Mouse (Mus musculus) spleen, adult 18-20 months (tissue): Measurements from ENCODE around the gene Hydin.
A peak's percentile ranks its signal among the peaks of the same experiment; 100 is the strongest.
"Not testable (repeated sequence)": the region's sequence is repeated elsewhere in the genome, so short reads cannot be mapped to it uniquely, and the experiment has no call there.

Experiments
- DNase-seq, 2 experiments: peaks; one replicate each; pipeline ENCODE4 v3.0.0; 2022; ENCODE audit warnings: mixed read lengths in 2 of 2

Gene Hydin

DNA sequence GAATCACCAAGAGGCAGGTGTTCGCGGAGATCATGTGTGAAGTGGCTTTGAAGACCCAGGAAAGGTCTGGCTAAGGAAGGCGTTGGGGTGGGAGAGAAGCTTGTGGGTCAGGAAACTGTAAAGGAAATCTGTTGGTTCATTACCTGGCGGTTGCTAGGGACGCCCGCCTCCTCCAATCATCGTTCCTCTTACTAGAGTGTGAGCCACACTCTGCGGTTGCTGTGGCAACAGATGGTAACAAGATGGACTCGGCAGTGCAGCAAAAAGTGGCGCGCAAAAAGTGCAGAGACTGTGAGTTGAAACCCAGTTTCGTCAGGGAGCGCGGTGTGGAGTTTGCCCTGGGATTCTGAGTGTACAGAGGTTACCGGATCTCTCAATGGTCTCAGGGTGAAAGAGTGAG lies at the start of gene Hydin:
Gene Hydin, plus strand, starts transcription at position 237 of the 400 bp plus-strand sequence.
- peak in 1 of 2 experiments; percentile 1 for DNase-seq

- no peak for DNase-seq
Measured at GRCm38 (mm10) chr8:110217198-110217597, 49.6 kb upstream of the Hydin start.

DNA sequence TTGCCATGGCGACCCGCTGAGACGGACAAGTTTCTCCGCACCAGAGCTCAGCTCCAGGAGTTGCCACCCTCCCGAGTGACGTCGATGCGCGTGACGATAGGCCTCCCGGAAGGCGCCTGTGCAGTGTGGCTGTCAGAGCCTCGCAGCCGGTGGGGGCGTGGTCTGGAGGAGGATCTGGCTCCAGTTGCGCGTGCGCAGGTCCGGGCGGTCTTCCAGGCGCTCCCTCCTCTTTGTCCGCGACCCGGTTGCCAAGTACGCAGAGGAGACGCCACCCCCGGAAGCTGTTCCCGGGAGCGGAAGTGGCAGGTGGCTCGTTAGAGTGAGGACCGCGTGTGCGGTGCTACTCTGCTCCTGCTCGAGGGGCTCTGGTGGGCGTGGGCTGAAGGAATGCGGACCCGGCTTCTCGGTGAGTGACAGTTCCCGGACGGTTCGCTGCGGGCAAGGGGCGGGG lies 49.1 kb upstream of the Hydin start:
- peak; percentile 98 for DNase-seq

GRCm38 (mm10) chr8:110218511-110218910 lies 48.3 kb upstream of the Hydin start:
- no peak for DNase-seq

DNA sequence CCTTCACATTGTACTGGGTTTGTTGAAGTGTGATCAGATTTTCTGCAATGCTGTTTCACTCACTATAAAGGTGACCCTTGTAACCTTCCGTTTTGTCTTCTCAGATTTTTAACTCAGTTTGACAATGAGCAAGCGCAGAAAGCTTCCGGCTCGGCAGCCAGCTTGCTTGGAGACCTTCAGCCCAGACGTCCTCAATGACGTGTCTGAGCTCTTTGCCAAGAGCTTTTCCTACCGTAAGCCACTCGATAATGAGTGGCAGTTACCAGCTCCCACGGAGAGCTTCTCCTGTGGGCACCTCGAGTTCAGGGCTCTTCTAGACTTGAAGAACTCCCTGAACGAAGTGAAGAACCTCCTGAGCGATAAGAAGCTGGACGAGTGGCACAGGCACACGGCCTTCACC lies 45.8 kb upstream of the Hydin start:
- DNase-seq, result no peak

GRCm38 (mm10) chr8:110230803-110231202 lies 36.0 kb upstream of the Hydin start:
- DNase-seq, result no peak

GRCm38 (mm10) chr8:110242278-110243177 lies 24.2 kb upstream of the Hydin start:
- no peak for DNase-seq

DNA sequence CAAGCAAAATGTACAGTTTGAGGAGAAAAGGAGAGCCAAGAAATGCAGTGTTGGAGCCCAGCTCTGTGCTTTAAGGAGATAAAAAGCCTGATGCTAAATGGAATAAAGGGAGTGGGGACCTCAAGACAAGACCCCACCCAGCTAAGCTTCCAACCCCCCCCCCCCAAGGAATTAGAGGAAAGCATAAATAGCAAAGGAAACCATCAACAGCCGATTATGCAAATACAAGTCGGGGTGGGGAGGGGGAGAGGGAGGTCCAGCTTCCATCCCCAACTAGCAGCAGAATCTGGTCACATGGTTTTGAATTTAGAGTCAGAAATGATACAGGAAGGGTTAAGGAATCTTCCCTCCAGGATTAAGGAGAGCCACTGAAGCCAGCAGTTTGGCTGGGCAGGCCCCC lies 22.2 kb upstream of the Hydin start:
- DNase-seq, result no peak

DNA sequence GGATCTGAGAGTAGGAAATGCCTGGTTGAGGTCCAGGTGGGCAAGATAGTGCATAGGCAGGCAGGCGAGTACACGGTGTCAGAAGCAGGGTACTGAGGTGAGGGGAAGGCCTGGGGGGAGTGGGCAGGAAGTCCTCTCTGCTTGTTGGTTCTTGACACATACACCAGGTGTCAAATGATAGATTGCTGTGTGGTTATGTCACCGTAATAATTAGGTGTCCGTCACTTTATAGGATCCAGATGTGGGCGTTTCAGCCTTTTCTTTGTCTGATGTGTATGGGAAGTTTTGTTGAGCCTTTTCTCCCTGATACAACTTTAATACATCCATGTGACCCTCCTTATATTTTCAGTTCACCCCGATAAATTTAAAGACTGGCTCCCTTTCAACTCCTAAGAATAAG lies 19.5 kb upstream of the Hydin start:
- no peak for DNase-seq

DNA sequence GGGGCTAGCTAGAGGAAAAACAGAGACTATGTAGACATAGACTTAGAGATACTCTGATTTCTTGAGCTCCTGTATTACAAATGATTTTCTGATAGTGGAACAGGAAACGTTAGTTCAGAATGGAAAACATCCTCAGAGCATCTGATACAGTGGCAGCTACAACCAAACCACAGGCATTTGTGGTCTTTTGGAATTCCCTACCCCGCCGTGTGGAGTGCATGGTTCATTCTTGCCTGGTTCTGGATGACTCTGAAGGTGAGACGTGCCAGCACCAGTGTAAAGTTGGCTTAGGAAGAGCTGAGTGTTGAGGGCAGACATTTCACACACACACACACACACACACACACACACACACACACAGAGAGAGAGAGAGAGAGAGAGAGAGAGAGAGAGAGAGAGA lies 12.8 kb upstream of the Hydin start:
- no peak for DNase-seq

- no peak for DNase-seq
Measured at GRCm38 (mm10) chr8:110265796-110266305, 926 bp upstream of the Hydin start.

- DNase-seq, result no peak
Measured at GRCm38 (mm10) chr8:110267268-110267667, 491 bp downstream of the Hydin start.

GRCm38 (mm10) chr8:110270659-110271058 lies 3.9 kb downstream of the Hydin start:
- no peak for DNase-seq

GRCm38 (mm10) chr8:110273394-110273793 lies 6.6 kb downstream of the Hydin start:
- no peak for DNase-seq

GRCm38 (mm10) chr8:110275465-110276258 lies 8.9 kb downstream of the Hydin start:
- DNase-seq, result no peak

- no peak for DNase-seq
Measured at GRCm38 (mm10) chr8:110276259-110276560, 9.4 kb downstream of the Hydin start.

DNA sequence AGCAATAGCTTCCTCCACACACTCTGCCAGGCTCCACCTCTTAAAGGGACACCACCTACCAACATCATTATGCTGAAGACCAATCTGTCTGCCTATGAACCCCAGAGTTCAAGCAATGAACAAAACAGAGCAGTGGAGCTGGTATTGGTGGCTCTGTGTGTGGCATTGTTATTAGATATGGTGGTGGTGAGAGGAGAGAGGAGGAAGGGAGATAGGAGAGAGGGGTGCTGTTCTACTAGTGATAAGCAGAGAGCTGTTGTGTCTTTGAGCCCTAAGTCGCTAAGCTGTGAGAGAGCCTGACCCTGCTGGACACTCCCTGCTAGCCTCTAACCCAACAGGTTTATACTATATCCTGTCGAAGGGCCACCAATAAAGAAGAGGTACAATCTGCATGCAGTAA lies 45.9 kb downstream of the Hydin start:
- no peak for DNase-seq

DNA sequence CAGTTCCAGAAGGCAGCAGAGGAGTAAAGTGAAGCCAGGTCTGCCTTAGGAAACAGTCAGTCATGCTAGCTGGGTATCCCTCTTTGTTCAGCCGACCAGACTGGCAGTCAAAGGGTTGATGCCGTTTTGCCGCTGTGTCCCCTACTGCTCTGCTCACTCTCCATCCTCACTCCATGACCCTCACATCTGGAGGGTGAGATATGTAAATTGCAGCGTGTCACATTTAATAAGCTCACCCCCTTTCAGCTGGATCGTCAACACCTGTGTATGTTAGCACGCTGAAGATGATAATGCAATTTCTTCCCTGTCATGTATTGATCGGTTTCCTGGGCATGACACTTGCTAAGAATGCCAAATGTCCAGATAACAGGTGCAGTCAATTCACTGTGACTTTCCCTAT lies 49.0 kb downstream of the Hydin start:
- no peak for DNase-seq

DNA sequence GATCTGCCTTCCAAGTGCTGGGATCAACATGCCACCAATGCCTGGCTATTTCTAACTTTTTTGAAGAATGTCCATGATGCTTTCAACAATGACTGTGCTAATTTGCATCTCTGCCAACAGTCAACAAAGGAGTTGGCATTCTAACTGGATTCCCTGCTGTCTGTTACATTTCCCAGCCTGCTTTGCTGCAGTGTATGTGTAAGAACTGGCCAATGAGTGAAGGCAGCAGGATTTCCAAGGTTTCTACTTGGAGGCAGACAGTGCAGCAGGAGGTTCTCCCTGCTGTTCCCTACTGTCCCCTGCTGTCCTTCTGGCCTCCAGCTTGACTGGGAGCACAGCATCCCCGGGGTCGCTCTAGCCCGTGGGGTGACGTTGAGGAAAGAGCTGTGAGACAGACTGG lies 52.8 kb downstream of the Hydin start:
- DNase-seq, result no peak

DNA sequence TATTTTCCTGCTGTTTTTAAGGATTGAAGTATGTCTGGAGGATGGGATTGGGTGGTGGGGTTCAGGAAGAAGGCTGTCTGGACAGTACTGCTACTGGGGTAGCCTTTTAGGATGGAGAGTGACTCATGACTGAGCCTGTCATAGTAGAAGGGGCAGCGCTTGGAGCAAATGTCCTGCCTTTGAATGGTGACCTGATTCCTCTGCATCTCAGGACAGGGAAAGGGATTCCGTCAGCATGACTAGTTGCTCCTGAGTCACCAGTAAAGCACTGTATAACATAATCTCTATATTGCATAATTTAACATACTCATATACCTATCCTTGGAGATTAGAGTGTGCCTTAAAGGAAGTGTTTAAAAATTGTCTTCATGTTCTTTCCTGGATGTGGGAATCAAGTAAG lies 54.7 kb downstream of the Hydin start:
- DNase-seq, result no peak

GRCm38 (mm10) chr8:110323981-110324574 lies 57.3 kb downstream of the Hydin start:
- DNase-seq, result no peak

DNA sequence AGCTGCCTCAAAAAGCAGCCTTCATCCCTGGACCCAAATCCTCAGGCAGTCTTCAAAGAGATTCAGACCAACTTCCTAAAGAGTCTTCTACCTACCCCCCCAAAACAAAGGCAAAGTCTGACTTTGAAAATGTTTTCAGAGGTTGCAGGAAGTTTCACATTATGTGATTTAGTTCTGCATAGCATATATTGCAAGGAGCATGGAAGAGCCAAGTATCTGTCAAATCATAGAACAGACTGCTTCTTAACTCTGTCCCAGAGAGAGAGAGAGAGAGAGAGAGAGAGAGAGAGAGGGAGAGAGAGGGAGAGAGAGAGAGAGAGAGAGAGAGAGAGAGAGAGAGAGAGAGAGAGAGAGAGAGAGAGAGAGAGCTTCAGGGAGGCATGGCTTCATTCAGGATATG lies 60.3 kb downstream of the Hydin start:
- not testable (repeated sequence) for DNase-seq

- DNase-seq, result no peak
Measured at GRCm38 (mm10) chr8:110333376-110333775, 66.6 kb downstream of the Hydin start.
